Mouse (Mus musculus) urinary bladder, postnatal 14 days (tissue): ENCODE measurements around the gene Bub3.

Source experiments
- DNase-seq: peaks from one replicate; pipeline ENCODE4 v3.0.0; 2021; ENCODE audit warnings: low spot score

The Bub3 gene

DNA sequence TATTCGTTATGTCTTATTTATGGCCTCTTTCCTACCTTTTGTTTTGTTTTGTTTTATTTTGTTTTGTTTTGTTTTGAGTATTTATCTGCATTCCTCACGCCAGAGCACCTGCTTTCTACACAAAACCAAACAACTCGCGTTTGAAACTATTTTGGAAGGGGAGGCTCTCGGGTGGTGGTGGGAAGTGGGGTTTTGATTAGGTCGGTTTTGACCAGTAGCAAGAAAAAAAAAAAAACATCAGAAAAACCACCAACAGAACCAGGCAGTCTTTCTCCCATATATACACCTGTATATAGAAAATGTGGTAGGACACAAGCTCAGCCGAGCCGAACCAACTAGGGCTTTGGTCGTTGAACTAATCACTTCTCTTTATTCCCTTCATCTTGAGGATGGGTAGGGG, 3.9 kb upstream of the Bub3 start:
- DNase-seq, result no peak

DNA sequence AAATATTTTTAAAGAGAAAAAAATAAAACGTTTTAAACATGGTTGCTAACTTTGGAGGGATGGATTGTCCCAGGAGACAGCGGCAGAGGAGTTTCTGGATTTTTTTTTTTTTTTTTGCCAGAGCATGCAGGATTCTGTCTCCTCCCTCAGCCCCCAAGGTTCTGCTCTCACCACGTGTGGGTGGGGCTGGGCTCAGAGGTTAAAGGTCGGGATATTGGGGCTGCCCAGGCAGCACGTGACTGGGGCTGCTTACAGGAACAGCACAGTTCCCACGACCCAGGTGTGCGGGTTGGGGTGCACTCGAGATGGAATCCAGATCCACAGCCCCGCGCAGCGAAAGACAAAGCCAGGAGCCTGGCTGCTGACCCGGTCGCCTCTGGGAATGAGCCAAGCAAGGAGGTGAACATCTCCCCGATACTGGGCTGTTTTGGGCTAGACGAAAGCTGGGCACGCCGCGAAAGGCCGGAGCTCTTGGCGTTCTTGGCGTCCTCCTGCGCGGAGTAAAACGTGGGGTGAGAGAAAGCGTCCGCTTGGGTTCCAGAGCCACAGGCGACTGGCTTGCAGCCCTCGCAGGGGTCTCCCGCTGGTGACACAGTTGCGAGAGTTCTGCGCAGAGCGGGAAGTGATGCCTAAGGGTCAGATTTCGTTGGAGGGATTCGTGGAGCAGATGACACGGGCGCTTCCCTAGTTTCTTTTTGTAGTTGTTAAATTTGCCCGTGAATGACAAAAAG, 3.3 kb upstream of the Bub3 start:
- no peak for DNase-seq

DNA sequence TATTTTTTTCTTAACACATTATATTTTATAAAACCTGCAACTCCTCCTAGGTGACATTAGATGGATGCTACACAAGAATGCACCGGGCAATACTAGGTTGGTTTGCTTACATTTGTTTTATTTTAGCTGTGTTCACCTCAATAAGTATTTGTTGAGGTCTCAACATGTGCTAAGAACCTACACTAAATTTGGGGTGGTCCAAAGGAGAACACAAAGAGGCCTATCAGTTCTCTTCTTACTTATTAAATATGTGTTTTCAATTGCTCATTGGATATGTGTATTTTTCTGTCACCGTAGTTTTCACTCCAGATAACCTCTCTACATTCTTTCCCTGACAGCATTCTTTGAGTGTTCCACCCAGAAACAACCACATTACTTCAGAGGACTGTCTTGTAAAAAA, 2.3 kb upstream of the Bub3 start:
- DNase-seq, result no peak

DNA sequence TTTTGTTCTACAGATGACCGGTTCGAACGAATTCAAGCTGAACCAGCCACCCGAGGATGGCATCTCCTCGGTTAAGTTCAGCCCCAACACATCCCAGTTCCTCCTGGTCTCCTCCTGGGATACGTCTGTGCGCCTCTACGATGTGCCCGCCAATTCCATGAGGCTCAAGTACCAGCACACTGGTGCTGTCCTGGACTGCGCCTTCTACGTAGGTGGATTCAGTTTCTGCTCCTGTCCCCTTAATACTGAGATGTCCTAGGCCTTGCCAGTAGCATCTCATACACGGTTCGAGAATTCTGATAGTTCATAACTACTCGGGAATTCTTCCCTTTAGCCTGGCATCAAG, 648 bp downstream of the Bub3 start:
- no peak for DNase-seq

DNA sequence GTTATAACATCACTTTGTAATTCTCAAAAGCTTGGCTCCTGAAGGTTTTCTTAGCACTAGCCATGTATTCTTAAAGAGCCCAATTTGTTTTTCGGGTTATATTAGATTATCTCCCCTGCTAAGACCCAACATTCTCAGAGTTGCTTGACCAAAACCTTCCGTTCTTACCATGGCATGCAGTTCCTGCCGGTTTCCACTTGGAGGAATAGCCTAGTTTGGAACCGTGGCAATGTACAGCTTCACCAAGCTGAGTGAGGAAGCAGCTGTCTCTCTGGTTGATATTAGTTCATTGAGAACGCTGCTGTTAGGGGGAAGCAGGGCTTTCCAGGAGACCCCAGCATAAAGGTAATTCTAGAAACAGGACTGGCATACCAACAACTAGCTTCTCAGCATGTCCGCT, 15.2 kb downstream of the Bub3 start:
- no peak for DNase-seq

DNA sequence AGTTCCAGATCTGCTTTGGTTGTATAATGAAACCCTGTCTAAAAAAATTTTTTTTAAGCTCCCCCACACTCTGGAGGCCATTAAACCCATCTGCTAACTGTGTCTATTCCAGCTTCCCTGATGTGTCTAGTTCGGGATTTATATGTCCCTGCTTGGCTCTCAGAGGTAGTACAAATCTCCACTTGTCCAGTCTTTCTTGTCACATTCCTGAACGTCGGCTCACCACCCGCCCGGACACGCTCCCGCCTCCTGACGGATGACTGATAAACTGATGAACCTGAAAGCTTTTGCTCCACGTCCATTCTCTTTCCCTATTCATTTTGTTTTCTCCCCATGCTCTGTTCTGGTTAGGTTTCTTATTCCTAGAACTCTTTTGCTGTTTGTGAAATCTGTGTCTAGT, 22.2 kb downstream of the Bub3 start:
- peak; percentile 57 for DNase-seq

DNA sequence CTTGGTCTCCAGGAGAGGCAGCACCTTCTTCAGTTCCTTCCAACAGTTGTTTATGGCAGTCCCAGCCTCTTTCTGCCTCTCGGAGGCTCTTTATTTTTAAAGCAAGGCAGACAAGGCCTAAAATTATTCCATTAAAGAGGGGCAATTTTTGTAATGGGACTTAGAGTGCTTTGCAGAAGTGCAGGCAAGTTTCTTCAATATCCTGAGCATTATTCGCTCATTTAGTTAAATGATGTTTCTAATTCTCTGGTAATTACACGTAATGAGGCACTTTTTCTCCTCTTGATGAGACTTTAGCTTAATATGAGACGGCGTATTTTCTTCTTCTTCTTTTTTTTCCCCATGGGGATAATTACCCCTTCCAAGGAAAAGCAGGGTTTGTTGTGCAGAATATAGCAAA, 25.5 kb downstream of the Bub3 start:
- no peak for DNase-seq

DNA sequence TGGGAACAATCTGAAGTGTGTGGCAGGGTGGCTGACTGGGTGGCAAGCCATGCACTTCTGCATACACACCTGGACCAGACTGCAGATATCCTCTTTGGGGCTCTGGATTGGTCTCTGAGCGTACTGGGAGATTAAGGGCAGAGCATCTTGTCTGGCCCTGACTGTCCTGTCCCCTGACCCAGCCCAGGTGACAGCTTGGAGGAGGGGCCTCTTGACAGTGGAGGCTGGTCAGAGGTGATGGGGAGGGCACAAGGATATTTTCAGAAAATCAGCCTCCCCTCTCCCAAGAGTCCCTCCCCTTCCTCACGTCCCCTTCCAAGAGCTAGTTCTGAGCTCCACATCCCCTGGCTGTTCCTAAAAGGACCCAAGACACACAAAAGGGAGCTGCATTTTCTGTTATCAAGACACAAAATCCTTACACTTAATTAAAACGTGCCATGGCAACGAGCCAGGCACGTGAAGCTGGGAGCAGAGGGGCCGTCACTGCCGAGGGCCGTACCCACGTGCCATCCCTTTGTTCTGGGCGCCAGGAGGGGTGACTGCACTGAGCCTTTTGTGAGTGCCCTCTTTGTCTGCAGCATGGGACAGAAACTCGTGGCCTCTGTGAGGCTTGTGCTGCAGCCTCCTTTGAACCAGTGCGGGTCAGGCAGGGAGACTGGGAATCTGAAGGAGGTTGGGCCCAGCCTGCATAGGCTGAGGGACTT, 37.9 kb downstream of the Bub3 start:
- no peak for DNase-seq

DNA sequence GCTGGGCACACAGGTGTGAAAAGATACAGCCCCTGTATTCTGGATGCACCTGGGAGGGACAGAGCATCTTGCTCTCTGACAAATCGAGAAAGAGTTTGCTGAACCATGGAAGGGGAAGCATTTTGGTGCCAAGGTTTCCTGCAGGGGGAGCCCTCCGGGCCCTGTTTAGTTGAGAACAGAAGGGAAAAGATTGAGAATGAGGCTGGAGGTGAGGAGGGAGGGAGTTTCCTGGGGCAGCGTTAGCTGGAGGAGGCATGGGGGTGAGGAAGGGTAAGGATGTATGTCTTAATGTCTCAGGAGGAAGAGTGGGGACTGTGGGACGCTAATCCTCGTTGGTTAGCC, 38.4 kb downstream of the Bub3 start:
- DNase-seq, result peak; percentile 13

DNA sequence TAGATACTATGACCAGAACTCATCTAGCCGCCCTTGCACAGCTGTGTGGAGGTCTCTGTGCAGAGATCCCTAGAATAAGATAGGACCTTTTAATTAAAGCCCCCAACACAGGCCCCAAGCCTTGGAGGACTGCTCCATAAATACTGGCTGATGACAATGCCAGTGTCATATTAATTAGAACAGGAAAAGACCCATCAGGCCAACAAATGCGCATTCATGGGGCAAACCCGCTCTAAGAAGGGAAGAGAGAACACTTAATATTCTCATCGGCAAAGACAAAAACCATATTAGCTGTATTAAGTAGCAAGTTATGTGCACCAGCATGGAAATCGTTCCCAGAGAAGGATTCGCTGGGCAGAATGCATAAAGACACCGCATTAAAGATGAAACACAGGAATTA, 42.1 kb downstream of the Bub3 start:
- no peak for DNase-seq

DNA sequence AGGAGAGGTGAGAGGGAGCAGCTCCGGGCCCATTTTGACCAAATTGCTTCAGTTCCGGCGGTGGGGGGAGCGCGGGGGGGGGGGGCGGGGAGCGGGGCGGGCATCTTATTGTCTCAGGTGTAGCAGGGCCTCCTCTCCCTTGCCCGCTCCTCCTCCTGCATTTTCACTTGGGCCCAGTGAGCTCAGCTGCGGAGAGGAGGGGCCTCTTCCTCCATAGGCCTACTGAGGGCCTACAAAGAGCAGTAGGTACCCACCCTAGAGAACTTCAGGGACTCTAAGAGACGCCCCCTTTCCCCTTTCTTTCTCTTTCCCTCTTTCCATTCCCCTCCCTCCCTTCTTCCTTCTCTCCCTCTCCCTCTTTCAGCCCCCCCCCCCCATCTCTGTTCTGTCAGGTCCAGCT, 43.2 kb downstream of the Bub3 start:
- DNase-seq, result no peak

DNA sequence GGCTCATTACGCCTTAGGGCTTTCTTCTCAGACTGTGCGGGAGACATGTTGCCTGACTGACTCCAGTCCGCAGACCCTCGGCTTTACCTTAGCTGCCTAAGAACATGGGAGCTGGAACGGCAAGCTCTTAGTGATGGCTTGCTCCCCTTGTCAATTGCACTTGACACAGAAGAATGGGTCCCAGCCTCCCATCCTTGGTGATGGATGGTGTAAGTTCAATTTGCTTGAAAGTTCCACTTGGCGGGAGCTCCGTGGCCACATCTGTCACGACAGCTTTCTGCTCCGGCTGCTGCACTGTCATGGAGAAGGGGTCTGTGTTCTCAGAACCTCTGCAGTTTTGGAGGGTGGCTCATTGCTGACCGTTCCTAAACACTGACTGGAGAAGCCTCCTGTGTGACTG, 44.9 kb downstream of the Bub3 start:
- DNase-seq, result no peak

DNA sequence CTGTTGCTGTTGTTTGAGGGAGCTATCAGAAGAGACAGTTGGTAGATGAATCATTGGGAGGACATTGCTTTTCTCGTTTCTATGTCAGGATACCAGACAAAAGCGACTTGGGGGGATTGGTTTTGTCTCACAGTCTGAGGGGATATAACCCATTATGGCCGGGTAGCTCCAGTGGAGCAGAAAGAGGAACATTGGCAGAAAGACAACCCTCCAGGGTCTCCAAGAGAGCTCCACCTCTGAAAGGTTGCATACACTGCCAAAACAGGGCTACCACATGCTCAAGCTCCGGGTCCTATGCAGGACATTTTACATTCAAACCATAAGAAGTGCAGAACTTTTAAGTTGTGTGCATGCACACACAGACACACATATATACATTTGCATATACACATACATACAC, 45.5 kb downstream of the Bub3 start:
- no peak for DNase-seq

DNA sequence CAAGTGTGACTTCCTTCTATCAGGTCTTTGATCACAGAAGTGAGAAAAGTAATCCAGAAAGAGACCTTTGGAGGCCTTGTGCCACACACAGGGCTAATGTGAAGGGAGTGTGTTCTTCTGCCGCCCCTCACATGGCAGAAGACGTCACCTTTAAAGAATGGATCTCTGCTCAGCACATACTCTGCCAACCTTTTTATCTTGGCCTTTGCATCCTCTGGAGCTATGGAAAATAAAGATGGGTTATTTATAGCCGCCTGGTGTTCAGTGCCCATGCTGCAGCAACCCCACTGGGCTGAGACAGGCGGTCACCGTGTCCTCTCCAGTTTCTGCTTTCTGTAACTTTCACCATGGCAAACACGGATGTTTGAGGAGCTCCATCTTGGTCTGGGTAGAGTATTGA, 48.0 kb downstream of the Bub3 start:
- DNase-seq, result no peak

DNA sequence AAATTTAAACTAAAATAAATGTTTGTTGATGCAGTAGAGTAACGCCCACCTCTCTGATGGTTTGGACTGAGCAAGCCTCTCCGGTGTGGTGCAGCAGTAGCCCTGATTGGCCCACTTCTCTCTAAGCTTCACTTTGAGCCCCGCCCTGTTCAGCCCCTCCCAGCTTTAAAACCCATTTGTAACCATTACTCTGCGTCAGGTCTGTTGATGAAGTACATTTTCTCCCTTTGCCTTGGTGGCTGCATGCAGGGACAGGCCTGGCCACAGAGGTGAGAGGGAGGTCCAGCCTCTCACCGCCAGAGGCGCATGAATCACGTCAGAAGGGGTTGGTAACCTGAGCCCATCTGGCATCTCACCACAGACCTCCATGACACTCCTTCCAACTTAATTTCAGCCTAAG, 49.7 kb downstream of the Bub3 start:
- DNase-seq, result peak; percentile 27
